Mouse (Mus musculus): ENCODE data around the gene F7. TPM values are rescaled to one million over a fixed set of nuclear protein-coding genes. Genes with fewer than 3 reads are reported as not detected.
"Not testable (repeated sequence)": the region's sequence is repeated elsewhere in the genome, so short reads cannot be mapped to it uniquely, and the experiment has no call there.

Gene F7
- polyA plus RNA-seq, 1 experiment from 2014 or later, result not detected

DNA sequence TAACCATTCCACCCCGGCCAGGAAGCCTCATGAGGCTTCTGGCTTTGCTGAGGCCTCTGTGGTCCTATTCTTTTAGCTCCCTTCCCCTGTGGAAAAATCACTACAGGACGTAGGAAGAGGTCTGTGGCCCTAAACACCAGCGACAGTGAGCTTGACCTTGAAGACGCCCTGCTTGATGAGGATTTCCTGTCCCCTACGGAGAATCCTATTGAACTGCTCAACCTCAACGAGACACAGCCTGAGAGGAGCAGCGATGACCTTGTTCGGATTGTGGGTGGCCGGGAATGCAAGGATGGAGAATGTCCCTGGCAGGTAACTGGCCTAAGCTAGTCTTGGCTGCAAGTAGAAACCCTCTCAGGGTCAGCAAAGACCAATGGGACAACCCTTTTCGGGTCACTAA lies 24.7 kb downstream of the F7 start:
- DNase-seq (ENCODE audit: low spot score) (no peak), ATAC-seq (ENCODE audit: low FRiP score, low TSS enrichment) (no peak)
- 81% methylated on average over 10 of the region's 10 CpGs for WGBS
- Histone ChIP-seq H3K36me3 (ENCODE audit: control insufficient read depth, insufficient read depth, low read length) (no peaks in the 10 kb centered on the region), H3K4me3 (ENCODE audit: low read depth, low read length) (no peak overlapping the region), H3K9me3 (ENCODE audit: control insufficient read depth, low read length) (no peaks in the 10 kb centered on the region), H3K27ac (replicated peaks) (no peak overlapping the region), H3K9ac (ENCODE audit: low read length) (no peak overlapping the region), H3K27me3 (ENCODE audit: control insufficient read depth, insufficient read depth, low read length) (no peaks in the 10 kb centered on the region), H3K4me1 (replicated peaks; ENCODE audit: control insufficient read depth, insufficient read depth) (no peaks in the 10 kb centered on the region), H3K4me2 (replicated peaks; ENCODE audit: low read depth) (no peak overlapping the region)
- no peak for TF ChIP-seq EP300 (optimal IDR thresholded peaks at IDR 0.05)
- TF ChIP-seq CTCF (IDR thresholded peaks at IDR 0.05; ENCODE audit: low read depth), result no peak

- WGBS, result 64% methylated on average over 4 of the region's 4 CpGs
- H3K4me3 ChIP-seq (ENCODE audit: low read depth, low read length), result no peak overlapping the region
- H3K4me2 ChIP-seq (replicated peaks; ENCODE audit: low read depth), result no peak overlapping the region
- no peaks in the 10 kb centered on the region for H3K36me3 ChIP-seq (ENCODE audit: control insufficient read depth, insufficient read depth, low read length)
- H3K9me3 ChIP-seq (ENCODE audit: control insufficient read depth, low read length), result no peaks in the 10 kb centered on the region
- no peak overlapping the region for H3K9ac ChIP-seq (ENCODE audit: low read length)
- ATAC-seq (ENCODE audit: low FRiP score, low TSS enrichment), result no peak
- no peak overlapping the region for H3K27ac ChIP-seq (replicated peaks)
- no peaks in the 10 kb centered on the region for H3K4me1 ChIP-seq (replicated peaks; ENCODE audit: control insufficient read depth, insufficient read depth)
- TF ChIP-seq CTCF (IDR thresholded peaks at IDR 0.05; ENCODE audit: low read depth) (no peak), EP300 (optimal IDR thresholded peaks at IDR 0.05) (no peak)
- H3K27me3 ChIP-seq (ENCODE audit: control insufficient read depth, insufficient read depth, low read length), result no peaks in the 10 kb centered on the region
- DNase-seq (ENCODE audit: low spot score), result no peak
These were observed 31.5 kb downstream of the F7 start for GRCm38 (mm10) chr8:13057351-13057750.

GRCm38 (mm10) chr8:13060441-13061150 lies 34.8 kb downstream of the F7 start, which contains the start of gene Proz:
TSS of gene Proz (plus strand) at chr8:13060914.
- Histone ChIP-seq H3K4me1 (replicated peaks; ENCODE audit: control insufficient read depth, insufficient read depth) (no peaks in the 10 kb centered on the region), H3K4me3 (ENCODE audit: low read depth, low read length) (no peak within 1 kb of the TSS), H3K36me3 (ENCODE audit: control insufficient read depth, insufficient read depth, low read length) (no peaks in the 10 kb centered on the region), H3K9ac (ENCODE audit: low read length) (no peak within 1 kb of the TSS), H3K9me3 (ENCODE audit: control insufficient read depth, low read length) (no peaks in the 10 kb centered on the region), H3K4me2 (replicated peaks; ENCODE audit: low read depth) (no peak within 1 kb of the TSS), H3K27me3 (ENCODE audit: control insufficient read depth, insufficient read depth, low read length) (no peaks in the 10 kb centered on the region), H3K27ac (replicated peaks) (no peak within 1 kb of the TSS)
- TF ChIP-seq EP300 (optimal IDR thresholded peaks at IDR 0.05) (no peak), CTCF (IDR thresholded peaks at IDR 0.05; ENCODE audit: low read depth) (no peak)
- ATAC-seq (ENCODE audit: low FRiP score, low TSS enrichment) (peak; percentile 83), DNase-seq (ENCODE audit: low spot score) (peak; percentile 73)
- 58% methylated on average over 17 of the region's 17 CpGs for WGBS

GRCm38 (mm10) chr8:13063112-13063511 lies 37.3 kb downstream of the F7 start:
- Histone ChIP-seq H3K9me3 (ENCODE audit: control insufficient read depth, low read length) (no peaks in the 10 kb centered on the region), H3K27me3 (ENCODE audit: control insufficient read depth, insufficient read depth, low read length) (no peaks in the 10 kb centered on the region), H3K4me2 (replicated peaks; ENCODE audit: low read depth) (no peak overlapping the region), H3K4me1 (replicated peaks; ENCODE audit: control insufficient read depth, insufficient read depth) (no peaks in the 10 kb centered on the region), H3K9ac (ENCODE audit: low read length) (no peak overlapping the region), H3K4me3 (ENCODE audit: low read depth, low read length) (no peak overlapping the region), H3K27ac (replicated peaks) (peak overlapping the region; percentile 63; the same call in 1 of the 2 replicates), H3K36me3 (ENCODE audit: control insufficient read depth, insufficient read depth, low read length) (no peaks in the 10 kb centered on the region)
- ATAC-seq (ENCODE audit: low FRiP score, low TSS enrichment), result peak; percentile 83
- TF ChIP-seq CTCF (IDR thresholded peaks at IDR 0.05; ENCODE audit: low read depth), result no peak
- TF ChIP-seq EP300 (optimal IDR thresholded peaks at IDR 0.05), result no peak
- DNase-seq (ENCODE audit: low spot score), result peak; percentile 74
- 48% methylated on average over 16 of the region's 16 CpGs for WGBS

GRCm38 (mm10) chr8:13073255-13073654 lies 47.4 kb downstream of the F7 start:
- no peaks in the 10 kb centered on the region for H3K4me1 ChIP-seq (replicated peaks; ENCODE audit: control insufficient read depth, insufficient read depth)
- H3K9me3 ChIP-seq (ENCODE audit: control insufficient read depth, low read length), result no peaks in the 10 kb centered on the region
- no peak overlapping the region for H3K4me3 ChIP-seq (ENCODE audit: low read depth, low read length)
- ATAC-seq (ENCODE audit: low FRiP score, low TSS enrichment), result peak; percentile 79
- no peak for TF ChIP-seq CTCF (IDR thresholded peaks at IDR 0.05; ENCODE audit: low read depth)
- TF ChIP-seq EP300 (optimal IDR thresholded peaks at IDR 0.05), result no peak
- no peak overlapping the region for H3K4me2 ChIP-seq (replicated peaks; ENCODE audit: low read depth)
- peak; percentile 52 for DNase-seq (ENCODE audit: low spot score)
- H3K27ac ChIP-seq (replicated peaks), result no peak overlapping the region
- no peak overlapping the region for H3K9ac ChIP-seq (ENCODE audit: low read length)
- 65% methylated on average over 11 of the region's 11 CpGs for WGBS
- H3K27me3 ChIP-seq (ENCODE audit: control insufficient read depth, insufficient read depth, low read length), result no peaks in the 10 kb centered on the region
- H3K36me3 ChIP-seq (ENCODE audit: control insufficient read depth, insufficient read depth, low read length), result peaks cover 19% of the 10 kb centered on the region

DNA sequence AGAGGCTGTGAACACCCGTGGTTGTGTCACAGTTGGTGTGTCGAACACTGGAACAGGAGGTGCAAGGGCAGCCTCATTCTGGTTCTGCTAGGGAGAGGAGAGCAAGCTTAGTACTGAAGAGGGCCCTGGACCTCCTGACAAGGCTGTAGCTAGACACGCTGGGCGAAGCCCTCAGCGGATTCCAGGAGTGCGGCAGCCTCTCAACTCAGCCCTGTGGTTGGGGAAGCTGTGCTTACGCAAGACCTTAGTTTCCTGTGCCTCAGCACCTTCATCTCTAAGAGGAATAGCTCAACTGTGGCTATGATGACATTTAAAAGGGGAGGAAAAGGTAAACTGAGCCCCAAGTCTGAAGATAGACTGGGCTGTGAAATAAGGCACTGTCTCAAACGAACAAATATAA lies 49.2 kb downstream of the F7 start:
- WGBS, result 92% methylated on average over 8 of the region's 8 CpGs
- peaks cover 31% of the 10 kb centered on the region for H3K36me3 ChIP-seq (ENCODE audit: control insufficient read depth, insufficient read depth, low read length)

DNA sequence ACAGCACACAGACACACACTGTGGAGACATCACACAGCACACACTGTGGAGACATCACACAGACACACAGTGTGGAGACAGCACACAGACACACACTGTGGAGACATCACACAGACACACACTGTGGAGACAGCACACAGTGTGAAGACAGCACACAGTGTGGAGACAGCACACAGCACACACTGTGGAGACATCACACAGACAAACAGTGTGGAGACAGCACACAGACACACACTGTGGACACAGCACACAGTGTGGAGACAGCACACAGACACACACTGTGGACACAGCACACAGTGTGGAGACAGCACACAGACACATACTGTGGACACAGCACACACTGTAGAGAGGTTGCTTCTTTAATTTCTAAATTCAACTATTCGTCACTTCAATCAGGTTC lies 49.7 kb downstream of the F7 start:
- not testable (repeated sequence) for H3K27me3 ChIP-seq (ENCODE audit: control insufficient read depth, insufficient read depth, low read length); H3K4me1 ChIP-seq (replicated peaks; ENCODE audit: control insufficient read depth, insufficient read depth); H3K9me3 ChIP-seq (ENCODE audit: control insufficient read depth, low read length); ATAC-seq (ENCODE audit: low FRiP score, low TSS enrichment); H3K4me3 ChIP-seq (ENCODE audit: low read depth, low read length); DNase-seq (ENCODE audit: low spot score); H3K27ac ChIP-seq (replicated peaks); H3K9ac ChIP-seq (ENCODE audit: low read length); H3K4me2 ChIP-seq (replicated peaks; ENCODE audit: low read depth)
- whole genome bisulfite sequencing, result 86% methylated on average over 1 of the region's 1 CpGs
- peaks cover 31% of the 10 kb centered on the region for H3K36me3 ChIP-seq (ENCODE audit: control insufficient read depth, insufficient read depth, low read length)

More for the DNA sequence above, 49.2 kb downstream of the F7 start:
- no peaks in the 10 kb centered on the region for H3K4me1 ChIP-seq (replicated peaks; ENCODE audit: control insufficient read depth, insufficient read depth)
- no peak overlapping the region for H3K4me3 ChIP-seq (ENCODE audit: low read depth, low read length)
- no peaks in the 10 kb centered on the region for H3K9me3 ChIP-seq (ENCODE audit: control insufficient read depth, low read length)
- H3K27ac ChIP-seq (replicated peaks), result no peak overlapping the region
- ATAC-seq (ENCODE audit: low FRiP score, low TSS enrichment) (no peak), DNase-seq (ENCODE audit: low spot score) (no peak)
- no peaks in the 10 kb centered on the region for H3K27me3 ChIP-seq (ENCODE audit: control insufficient read depth, insufficient read depth, low read length)
- H3K4me2 ChIP-seq (replicated peaks; ENCODE audit: low read depth), result no peak overlapping the region
- H3K9ac ChIP-seq (ENCODE audit: low read length), result no peak overlapping the region
- TF ChIP-seq EP300 (optimal IDR thresholded peaks at IDR 0.05), result no peak
- TF ChIP-seq CTCF (IDR thresholded peaks at IDR 0.05; ENCODE audit: low read depth), result no peak

Data from stomach, postnatal 0 days (tissue).